Mouse (Mus musculus) spleen, adult 18-20 months (tissue): ENCODE data around the gene Olfr885.

Experiments
- DNase-seq, 2 experiments: peaks; one replicate each; pipeline ENCODE4 v3.0.0; 2022; ENCODE audit warnings: mixed read lengths in 2 of 2

Gene Olfr885

GRCm38 (mm10) chr9:38061022-38061421, at the start of gene Olfr885:
Olfr885 (plus strand) TSS chr9:38061322.
- no peak for DNase-seq

DNA sequence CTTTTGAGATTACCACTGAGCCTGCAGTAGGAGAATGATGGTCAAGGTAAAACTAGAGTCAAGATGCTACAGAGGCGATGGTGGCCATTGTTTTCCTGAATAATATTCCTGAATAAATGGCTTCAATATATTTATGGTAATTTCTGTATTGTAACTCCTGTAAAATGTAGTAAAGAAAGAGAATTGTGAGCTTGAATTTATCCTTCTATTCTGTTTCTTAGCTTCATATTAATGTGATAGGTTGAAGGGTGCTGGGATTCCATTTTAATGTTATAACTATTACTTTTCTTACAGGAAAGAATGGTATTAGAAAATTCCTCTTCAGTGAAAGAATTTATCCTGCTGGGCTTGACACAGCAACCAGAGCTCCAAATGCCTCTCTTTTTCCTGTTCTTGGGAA, 35.6 kb upstream of the Olfr885 start, which contains the start of gene Olfr883:
Olfr883 (plus strand) TSS at position 301 of the 400 bp plus-strand sequence.
- DNase-seq: no peak

GRCm38 (mm10) chr9:38046255-38046654, 14.9 kb upstream of the Olfr885 start, which contains the start of gene Olfr884:
Olfr884 (plus strand) TSS chr9:38046555.
- DNase-seq: no peak

- DNase-seq: no peak
Observed at GRCm38 (mm10) chr9:38083772-38084171, 22.6 kb downstream of the Olfr885 start, which contains the start of gene Olfr887. Olfr887 (plus strand) TSS chr9:38084072.

- no peak for DNase-seq
Observed at GRCm38 (mm10) chr9:38107828-38108227, 46.7 kb downstream of the Olfr885 start, which contains the start of gene Olfr888. Olfr888 (plus strand) TSS chr9:38108128.
